Mouse (Mus musculus) adrenal gland, postnatal 25 days (tissue): ENCODE measurements at regions not wholly inside any gene's neighbourhood (a gene's known extent, or its start where the extent isn't known, plus 50 kb on each side); places are given as distances from the start of the nearest gene placed in this dataset.
"Not testable (repeated sequence)": the region's sequence is repeated elsewhere in the genome, so short reads cannot be mapped to it uniquely, and the experiment has no call there.

Experiments
- DNase-seq: peaks from one replicate; pipeline ENCODE4 v3.0.0; 2021; ENCODE audit warnings: mixed read lengths

DNA sequence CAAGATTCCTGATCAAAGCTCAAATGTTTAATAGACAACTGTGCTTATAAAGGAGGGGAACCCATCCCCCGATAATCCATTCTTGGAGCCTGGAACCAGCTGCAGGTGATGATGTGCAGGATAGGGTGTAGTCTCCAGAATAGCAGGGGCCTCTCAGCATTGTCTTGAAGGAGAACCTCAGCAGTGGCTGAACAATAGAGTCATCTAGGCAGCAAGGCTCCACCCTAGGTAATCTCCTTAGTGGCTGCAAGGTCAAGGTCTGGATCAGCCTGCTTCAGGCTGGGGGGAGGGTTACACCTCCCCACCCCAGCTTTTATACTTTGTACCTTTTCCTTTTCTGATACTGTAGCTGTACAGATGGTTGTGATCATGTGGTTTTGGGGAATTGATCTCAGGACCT, 116.8 kb upstream of the Mettl4 start:
- no peak for DNase-seq

DNA sequence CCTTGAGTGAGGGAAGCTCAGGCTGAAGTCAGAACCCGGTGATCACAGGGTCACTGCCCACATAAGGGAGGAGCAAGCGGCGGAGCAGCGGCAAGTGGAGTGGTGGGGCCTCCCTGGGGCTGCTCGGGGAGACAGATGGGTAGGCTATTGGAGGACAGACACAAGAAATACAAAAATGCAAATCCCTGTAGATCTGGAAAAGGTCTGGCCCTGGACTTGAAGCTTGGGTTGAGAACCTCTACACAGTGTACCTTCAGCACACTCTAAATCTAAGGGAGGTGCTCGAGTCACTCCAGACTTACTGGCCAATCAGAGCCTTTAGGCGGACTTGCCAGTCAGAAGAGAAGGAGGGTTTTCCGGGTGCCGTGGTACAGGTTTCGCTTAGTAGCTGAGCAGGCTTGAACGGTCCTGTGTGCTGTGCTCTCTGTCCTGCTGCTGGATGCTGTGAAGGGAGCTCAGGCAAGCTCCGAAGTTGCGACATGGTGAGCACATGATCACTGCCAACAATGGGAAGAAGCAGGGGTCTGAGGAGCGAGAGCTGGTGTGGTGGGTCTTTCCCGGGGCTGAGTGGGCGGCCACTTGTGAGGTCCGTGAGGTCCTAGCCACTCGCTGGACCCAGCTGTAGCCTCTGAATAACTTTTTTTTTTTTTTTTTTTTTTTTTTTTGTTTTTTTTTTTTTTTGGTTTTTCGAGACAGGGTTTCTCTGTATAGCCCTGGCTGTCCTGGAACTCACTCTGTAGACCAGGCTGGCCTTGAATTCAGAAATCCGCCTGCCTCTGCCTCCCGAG, 114.9 kb upstream of the Mettl4 start:
- peak; percentile 66 for DNase-seq

DNA sequence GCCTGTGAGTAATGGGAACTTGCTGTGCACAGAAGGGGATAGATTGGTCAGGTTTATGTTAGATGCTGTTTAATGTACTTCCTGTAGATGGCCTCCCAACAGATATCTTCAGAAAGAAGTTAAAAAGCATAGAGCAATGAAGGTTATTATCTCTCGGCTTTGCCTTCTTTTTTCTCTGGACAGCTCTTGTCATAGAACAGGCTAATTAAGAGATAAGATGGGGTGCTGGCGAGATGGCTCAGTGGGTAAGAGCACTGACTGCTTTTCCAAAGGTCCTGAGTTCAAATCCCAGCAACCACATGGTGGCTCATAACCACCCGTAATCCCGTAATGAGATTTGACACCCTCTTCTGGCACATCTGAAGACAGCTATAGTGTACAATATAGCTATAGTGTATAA, 104.9 kb upstream of the Mettl4 start:
- DNase-seq: not testable (repeated sequence)

DNA sequence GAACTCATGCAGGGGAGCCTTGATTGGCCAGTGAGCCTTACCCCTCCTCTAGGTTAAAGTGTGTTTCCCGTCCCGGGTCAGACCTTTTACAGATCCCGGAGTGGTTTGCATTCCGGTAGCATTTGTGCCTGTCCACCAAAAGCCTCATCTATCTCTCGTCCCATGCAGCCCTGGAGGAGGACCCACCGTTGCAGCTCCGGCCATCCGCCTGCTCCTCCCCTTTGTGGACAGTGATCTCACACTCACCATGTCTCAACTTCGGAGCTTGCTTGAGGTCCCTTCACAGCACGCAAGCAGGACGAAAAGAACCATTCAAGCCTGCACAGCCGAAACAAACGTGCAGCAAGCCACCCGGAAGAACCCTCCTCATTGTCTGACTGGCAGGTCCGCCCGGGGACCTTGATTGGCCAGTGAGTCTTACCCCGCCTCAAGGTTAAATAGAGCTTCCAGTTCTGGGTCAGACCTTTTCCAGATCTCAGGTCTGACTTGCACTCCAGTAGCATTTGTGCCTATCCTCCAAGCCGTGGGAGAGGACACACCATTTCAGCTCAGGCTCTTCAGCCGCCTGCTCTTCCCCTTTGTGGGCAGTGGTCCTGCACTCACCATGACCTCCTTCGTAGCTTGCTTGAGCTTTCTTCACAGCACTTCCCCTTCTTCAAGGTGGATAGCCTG, 84.8 kb upstream of the Mettl4 start:
- DNase-seq: peak; percentile 77

DNA sequence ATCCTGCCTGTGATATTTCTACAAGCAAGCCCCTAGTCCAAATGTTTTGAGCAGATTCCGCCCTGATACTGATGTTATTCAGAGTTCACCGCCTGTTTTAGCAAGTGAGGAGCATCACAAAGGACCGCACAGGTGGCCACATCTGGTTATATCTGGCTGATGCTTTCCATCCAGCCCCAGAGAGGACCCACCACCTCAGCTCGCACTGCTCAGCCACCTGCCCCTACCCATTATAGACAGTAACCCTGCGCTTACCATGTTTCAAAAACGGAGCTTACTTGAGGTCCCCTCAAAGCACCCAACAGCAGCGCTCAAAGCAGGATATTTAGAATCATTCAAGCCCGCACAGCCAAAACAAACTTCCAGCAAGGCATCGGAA, 84.2 kb upstream of the Mettl4 start:
- not testable (repeated sequence) for DNase-seq

DNA sequence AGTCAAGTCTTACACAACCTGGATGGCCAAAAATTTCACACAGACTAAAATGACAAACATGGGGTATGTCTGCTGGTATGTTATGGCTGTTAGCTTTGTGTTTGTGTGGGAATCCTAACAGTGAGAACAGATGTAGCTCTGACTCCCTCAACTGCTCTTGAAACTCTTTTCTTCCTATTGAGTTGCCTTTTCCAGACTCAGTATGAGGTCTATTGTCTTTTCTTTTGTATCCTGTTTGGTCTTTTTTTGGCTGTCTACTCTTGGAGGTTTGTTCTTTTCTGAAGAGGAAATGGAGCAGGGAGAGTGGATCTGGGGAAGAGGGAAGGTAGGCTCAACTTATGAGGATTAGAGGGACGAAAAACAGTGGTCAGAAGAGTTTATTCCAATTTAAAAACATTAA, 76.6 kb upstream of the Mettl4 start:
- not testable (repeated sequence) for DNase-seq

DNA sequence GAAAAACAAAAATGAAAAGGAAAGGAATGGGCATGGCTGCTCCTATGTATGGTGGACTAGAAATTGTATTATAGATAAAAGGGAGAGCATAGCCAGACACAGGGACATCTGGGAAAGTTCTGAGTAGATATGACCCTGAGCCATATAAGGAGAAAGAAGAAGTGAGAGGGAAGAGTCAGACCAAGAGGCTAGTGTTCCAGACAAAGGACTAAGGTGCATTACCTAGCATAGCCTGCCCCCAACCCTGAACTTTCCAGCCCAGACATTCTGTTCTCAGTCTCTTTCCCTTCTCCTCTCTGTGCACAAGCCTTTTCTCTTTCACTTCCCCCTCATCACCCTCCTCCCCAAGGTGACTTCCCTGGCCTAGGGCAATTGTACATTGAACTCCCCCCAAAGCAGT, 58.9 kb upstream of the Mettl4 start:
- no peak for DNase-seq
